Mouse (Mus musculus): ENCODE data around the gene Polm. TPM values are rescaled to one million over a fixed set of nuclear protein-coding genes. Genes with fewer than 3 reads are reported as not detected.

The Polm gene
- total RNA-seq, 2 experiments from 2014 or later: 8.5 to 8.7 TPM

GRCm38 (mm10) chr11:5788056-5789014, 49.5 kb downstream of the Polm start, which contains the start of gene Dbnl:
Dbnl (plus strand) TSS chr11:5788488.
- peak; percentile 92 to 97 for DNase-seq (ENCODE audit: extremely low spot score in 1 of 2, low spot score in 2 of 2)
- intact Hi-C loops (cut with DNase I): no loop called here

- no peak for DNase-seq (ENCODE audit: extremely low spot score in 1 of 2, low spot score in 2 of 2)
- intact Hi-C loops (cut with DNase I): no loop called here
These were observed 50.2 kb downstream of the Polm start for GRCm38 (mm10) chr11:5787671-5788055.

- intact Hi-C loops (cut with DNase I): no loop called here
- DNase-seq (ENCODE audit: extremely low spot score in 1 of 2, low spot score in 2 of 2): no peak
These were observed 52.1 kb downstream of the Polm start for GRCm38 (mm10) chr11:5785732-5786131.

- no peak for DNase-seq (ENCODE audit: extremely low spot score in 1 of 2, low spot score in 2 of 2)
- intact Hi-C loops (cut with DNase I): no loop called here
These were observed 55.4 kb downstream of the Polm start for GRCm38 (mm10) chr11:5782199-5782944.

- intact Hi-C loops (cut with DNase I): no loop called here
These were observed 57.7 kb downstream of the Polm start for GRCm38 (mm10) chr11:5780035-5780499.

GRCm38 (mm10) chr11:5778481-5778880, 59.3 kb downstream of the Polm start:
- intact Hi-C loops (cut with DNase I): no loop called here
- DNase-seq (ENCODE audit: extremely low spot score in 1 of 2, low spot score in 2 of 2): no peak

More at GRCm38 (mm10) chr11:5780035-5780499, 57.7 kb downstream of the Polm start:
- no peak for DNase-seq (ENCODE audit: extremely low spot score in 1 of 2, low spot score in 2 of 2)

Other genes with a start within 250 kb of the Polm start
- gene Mrps24, start 122.3 kb downstream of the Polm start, total RNA-seq (2021): 100 to 1,000 TPM in 1 of 2 experiments, 10 to 100 TPM in 1; 95.4 to 101 TPM
- gene Urgcp, start 75.6 kb downstream of the Polm start, total RNA-seq (2021): 10 to 100 TPM; 49.2 to 55.0 TPM
- gene Dbnl, start 49.5 kb downstream of the Polm start, total RNA-seq (2021): 10 to 100 TPM; 86.9 to 89.1 TPM
- 1 to 10 TPM; 6.3 to 7.7 TPM for gene Pgam2, start 34.3 kb downstream of the Polm start, total RNA-seq (2021)
- 10 to 100 TPM; 14.8 to 16.0 TPM for gene Aebp1, start 23.9 kb upstream of the Polm start, total RNA-seq (2021)
- 10 to 100 TPM; 21.1 to 22.0 TPM for gene Pold2, start 40.3 kb upstream of the Polm start, total RNA-seq (2021)
- not detected for gene Myl7, start 60.8 kb upstream of the Polm start, total RNA-seq (2021)
- gene Gck, start 112.1 kb upstream of the Polm start, total RNA-seq (2021): 1 to 10 TPM; 1.1 to 1.4 TPM
- 100 to 1,000 TPM; 130 to 133 TPM for gene Ykt6, start 117.7 kb upstream of the Polm start, total RNA-seq (2021)
- gene Camk2b, start 228.3 kb upstream of the Polm start, total RNA-seq (2021): 100 to 1,000 TPM; 768 to 793 TPM